Mouse (Mus musculus) left cerebral cortex, adult 11 months (tissue): ENCODE measurements around the gene Ap1b1.
A peak's percentile ranks its signal among the peaks of the same experiment; 100 is the strongest.

Source experiments
- DNase-seq: peaks from one replicate; pipeline ENCODE4 v3.0.0; 2022; ENCODE audit warnings: low spot score

Gene Ap1b1

GRCm38 (mm10) chr11:4984799-4985198 lies 1.8 kb upstream of the Ap1b1 start:
- DNase-seq = no peak

- DNase-seq = no peak
Measured at GRCm38 (mm10) chr11:4987487-4987852, 846 bp downstream of the Ap1b1 start.

- DNase-seq = no peak
Measured at GRCm38 (mm10) chr11:4989187-4989586, 2.6 kb downstream of the Ap1b1 start.

GRCm38 (mm10) chr11:4992471-4992870 lies 5.8 kb downstream of the Ap1b1 start:
- no peak for DNase-seq

GRCm38 (mm10) chr11:4995676-4996075 lies 9.1 kb downstream of the Ap1b1 start:
- DNase-seq = no peak

GRCm38 (mm10) chr11:4996621-4997199 lies 10.1 kb downstream of the Ap1b1 start:
- DNase-seq = no peak

GRCm38 (mm10) chr11:4998352-4998751 lies 11.7 kb downstream of the Ap1b1 start:
- no peak for DNase-seq

- DNase-seq = no peak
Measured at GRCm38 (mm10) chr11:4998762-4999161, 12.1 kb downstream of the Ap1b1 start.

- DNase-seq = no peak
Measured at GRCm38 (mm10) chr11:5000241-5000640, 13.6 kb downstream of the Ap1b1 start.

- DNase-seq = no peak
Measured at GRCm38 (mm10) chr11:5002826-5003225, 16.2 kb downstream of the Ap1b1 start.

- no peak for DNase-seq
Measured at GRCm38 (mm10) chr11:5005528-5005927, 18.9 kb downstream of the Ap1b1 start.

- DNase-seq = no peak
Measured at GRCm38 (mm10) chr11:5007186-5007585, 20.6 kb downstream of the Ap1b1 start.

GRCm38 (mm10) chr11:5008867-5009266 lies 22.2 kb downstream of the Ap1b1 start:
- no peak for DNase-seq

- no peak for DNase-seq
Measured at GRCm38 (mm10) chr11:5009354-5010074, 22.9 kb downstream of the Ap1b1 start.

GRCm38 (mm10) chr11:5010205-5010604 lies 23.6 kb downstream of the Ap1b1 start:
- no peak for DNase-seq

GRCm38 (mm10) chr11:5011480-5011879 lies 24.9 kb downstream of the Ap1b1 start:
- DNase-seq = no peak

GRCm38 (mm10) chr11:5012213-5012715 lies 25.6 kb downstream of the Ap1b1 start:
- no peak for DNase-seq

GRCm38 (mm10) chr11:5015720-5016119 lies 29.1 kb downstream of the Ap1b1 start:
- peak; percentile 75 for DNase-seq

GRCm38 (mm10) chr11:5016286-5016685 lies 29.7 kb downstream of the Ap1b1 start:
- no peak for DNase-seq

GRCm38 (mm10) chr11:5017506-5017905 lies 30.9 kb downstream of the Ap1b1 start:
- DNase-seq = no peak

GRCm38 (mm10) chr11:5025108-5025507 lies 38.5 kb downstream of the Ap1b1 start:
- no peak for DNase-seq

- DNase-seq = peak; percentile 58
Measured at GRCm38 (mm10) chr11:5028228-5028627, 41.6 kb downstream of the Ap1b1 start.

GRCm38 (mm10) chr11:5032706-5033105 lies 46.1 kb downstream of the Ap1b1 start:
- DNase-seq = no peak

GRCm38 (mm10) chr11:5033136-5033535 lies 46.5 kb downstream of the Ap1b1 start:
- no peak for DNase-seq
